Comparison of ENCODE assay signal across 13 mouse cellular contexts in the genomic region with DNA sequence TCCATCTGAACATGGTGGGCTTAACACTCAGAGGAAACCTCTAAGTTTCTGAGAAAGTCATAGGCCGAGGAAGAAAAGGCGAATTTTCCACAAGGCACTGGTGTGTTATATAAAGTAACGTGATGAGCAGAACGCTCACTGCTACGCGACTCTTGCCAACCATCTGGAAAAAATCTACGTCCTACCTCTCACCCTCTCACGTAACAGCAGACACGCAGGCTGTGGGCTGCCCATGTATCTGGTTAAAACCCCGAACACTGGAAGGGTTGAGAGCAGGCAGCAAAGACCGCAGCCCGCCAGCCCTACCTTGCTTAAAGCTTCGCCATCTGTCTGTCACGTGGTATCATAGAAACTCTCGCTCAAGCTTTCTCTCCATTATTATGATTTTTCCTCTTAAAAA.
A peak's percentile ranks its signal among the peaks of the same experiment; 100 is the strongest.
DNase-seq lines count a peak whose midpoint lies in the region; ATAC-seq lines count a peak whose summit lies in the region.
"Had no signal": no experiment of that assay in that cellular context is flagged by ENCODE, and none has a peak within 500 bp of the region (broad histone marks: within the 10 kb centered on the region; RNA-seq: fewer than 3 reads in every experiment).

No protein-coding gene starts in this region.

- H3K27me3 ChIP-seq in embryonic facial prominence, embryonic 13.5 days = no peaks in the 10 kb centered on the region
- no peaks in the 10 kb centered on the region for H3K27me3 ChIP-seq in kidney, embryonic 16.5 days (ENCODE audit: insufficient read depth, low read length)
- H3K27me3 ChIP-seq: heart, embryonic 12.5 days; kidney, embryonic 15.5 days; neural tube, embryonic 12.5 days had no signal

- peaks cover 51% of the 10 kb centered on the region for H3K36me3 ChIP-seq in embryonic facial prominence, embryonic 13.5 days
- peaks cover 62% of the 10 kb centered on the region for H3K36me3 ChIP-seq in kidney, embryonic 16.5 days (ENCODE audit: insufficient read depth, low read length)

- peak overlapping the region; percentile 73; the same call in 1 of the 2 replicates for H3K27ac ChIP-seq in embryonic facial prominence, embryonic 13.5 days
- no peak overlapping the region for H3K27ac ChIP-seq in kidney, embryonic 16.5 days (ENCODE audit: low read length)
- H3K27ac ChIP-seq: kidney, embryonic 15.5 days; neural tube, embryonic 12.5 days had no signal

- peaks cover 6% of the 10 kb centered on the region for H3K4me1 ChIP-seq in embryonic facial prominence, embryonic 13.5 days
- no peaks in the 10 kb centered on the region for H3K4me1 ChIP-seq in kidney, embryonic 16.5 days (ENCODE audit: insufficient read depth, low read length)
- H3K4me1 ChIP-seq: heart, embryonic 12.5 days; kidney, embryonic 15.5 days; neural tube, embryonic 12.5 days had no signal

- H3K9ac ChIP-seq in embryonic facial prominence, embryonic 13.5 days = no peak overlapping the region
- no peak overlapping the region for H3K9ac ChIP-seq in kidney, embryonic 16.5 days (replicated peaks; ENCODE audit: low read length)
- H3K9ac ChIP-seq: heart, embryonic 12.5 days; kidney, embryonic 15.5 days; neural tube, embryonic 12.5 days had no signal

- no peak overlapping the region for H3K4me3 ChIP-seq in embryonic facial prominence, embryonic 13.5 days
- H3K4me3 ChIP-seq in kidney, embryonic 16.5 days (ENCODE audit: low read length) = no peak overlapping the region
- H3K4me3 ChIP-seq: heart, embryonic 12.5 days; kidney, embryonic 15.5 days; neural tube, embryonic 12.5 days had no signal

- WGBS in embryonic facial prominence, embryonic 13.5 days = 37% methylated on average over 15 of the region's 15 CpGs
- 91% methylated on average over 15 of the region's 15 CpGs for WGBS in kidney, embryonic 16.5 days

- H3K4me2 ChIP-seq in embryonic facial prominence, embryonic 13.5 days = peak overlapping the region; percentile 28
- no peak overlapping the region for H3K4me2 ChIP-seq in kidney, embryonic 16.5 days (replicated peaks; ENCODE audit: low read depth, low read length)
- H3K4me2 ChIP-seq: heart, embryonic 12.5 days; kidney, embryonic 15.5 days; neural tube, embryonic 12.5 days had no signal

- no peaks in the 10 kb centered on the region for H3K9me3 ChIP-seq in embryonic facial prominence, embryonic 13.5 days
- H3K9me3 ChIP-seq in kidney, embryonic 16.5 days (ENCODE audit: low read length) = no peaks in the 10 kb centered on the region
- H3K9me3 ChIP-seq: heart, embryonic 12.5 days; kidney, embryonic 15.5 days; neural tube, embryonic 12.5 days had no signal

- no peak for DNase-seq in frontal cortex, postnatal 14 days (ENCODE audit: low spot score in 2 of 2)
- DNase-seq in layer of hippocampus, postnatal 14 days (ENCODE audit: low spot score in 2 of 2) = peak; percentile 12 to 21
- peak; percentile 24 to 40 for DNase-seq in right cerebral cortex, adult 2 months (ENCODE audit: low spot score in 2 of 2)
- no peak for DNase-seq in adrenal gland, postnatal 25 days
- DNase-seq: adrenal gland, postnatal 36 days; cerebellum, adult 11 months; lung, adult 2 months had no signal

- ATAC-seq in frontal cortex, adult (ENCODE audit: low TSS enrichment) = peak; percentile 80
- ATAC-seq in embryonic facial prominence, embryonic 13.5 days (ENCODE audit: insufficient number of reproducible peaks, insufficient read depth, low FRiP score, low TSS enrichment, low read depth) = peak; percentile 52; the same call in 1 of the 2 replicates
- no peak for ATAC-seq in kidney, embryonic 16.5 days (ENCODE audit: low FRiP score, low TSS enrichment)

Comparison
In these comparisons a context has a peak if more than half of its experiments do, and no peak if none do; other contexts are left out.
1. DNase-seq: peak in layer of hippocampus, postnatal 14 days (2 of 2) and right cerebral cortex, adult 2 months (2 of 2); none in frontal cortex, postnatal 14 days (0 of 2) and adrenal gland, postnatal 25 days (single experiment).